ENCODE assay signal across 8 mouse cellular contexts in the genomic region with DNA sequence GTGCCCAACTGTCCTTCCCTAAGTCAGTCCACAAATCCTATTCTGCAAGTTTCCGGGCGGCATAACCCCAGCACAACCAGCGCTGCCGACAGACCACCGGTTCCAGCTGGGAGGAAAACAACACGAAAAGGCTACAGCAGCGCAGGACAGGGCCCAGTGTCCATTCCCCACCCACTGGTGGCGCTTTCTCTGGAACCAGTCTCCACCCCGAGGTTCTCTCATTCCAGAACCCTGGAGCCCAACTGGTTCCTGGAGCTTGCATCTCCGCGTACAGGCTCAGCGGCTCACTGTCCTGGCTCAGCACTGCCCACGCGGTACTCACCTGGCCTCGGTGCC. TPM values are rescaled to one million over a fixed set of nuclear protein-coding genes. Genes with fewer than 3 reads are reported as not detected.
DNase-seq lines count a peak whose midpoint lies in the region; ATAC-seq and TF ChIP-seq lines count a peak whose summit lies in the region.

Pou3f1 (plus strand) TSS at position 290 of the 336 bp plus-strand sequence.

- no peak for ATAC-seq in stomach, embryonic 15.5 days (ENCODE audit: insufficient read depth, low FRiP score, low read depth)

- WGBS in heart, adult 2 months: 3% methylated on average over 15 of the region's 15 CpGs
- WGBS in thymus, adult 2 months: 14% methylated on average over 15 of the region's 15 CpGs
- 1% methylated on average over 15 of the region's 15 CpGs for WGBS in limb, embryonic 10.5 days
- WGBS in stomach, embryonic 15.5 days: 1% methylated on average over 15 of the region's 15 CpGs

- TF ChIP-seq POLR2A in heart, adult 2 months (IDR thresholded peaks at IDR 0.05; ENCODE audit: insufficient read depth, low read depth, low read length): no peak
- TF ChIP-seq POLR2A in thymus, adult 2 months (IDR thresholded peaks at IDR 0.05; ENCODE audit: control insufficient read depth, extremely low read depth, insufficient read depth, low read length, poor library complexity): no peak

- peak within 1 kb of the TSS; percentile 54 for H3K4me3 ChIP-seq in heart, adult 2 months
- peak within 1 kb of the TSS; percentile 67 for H3K4me3 ChIP-seq in thymus, adult 2 months (ENCODE audit: control insufficient read depth, insufficient read depth, low read length)
- H3K4me3 ChIP-seq in limb, embryonic 10.5 days: peak within 1 kb of the TSS; percentile 76
- H3K4me3 ChIP-seq in stomach, embryonic 15.5 days (replicated peaks): peak within 1 kb of the TSS; percentile 63

- peak; percentile 3; the same call in 1 of the 2 replicates for TF ChIP-seq CTCF in heart, adult 2 months (IDR thresholded peaks at IDR 0.05)
- TF ChIP-seq CTCF in thymus, adult 2 months (IDR thresholded peaks at IDR 0.05; ENCODE audit: borderline replicate concordance, control insufficient read depth, extremely low read depth, insufficient read depth, low read length, poor library complexity): no peak

- DNase-seq in heart, adult 2 months: no peak
- DNase-seq in heart, adult 8-10 months (ENCODE audit: low spot score): no peak
- DNase-seq in thymus, adult 2 months: no peak
- no peak for DNase-seq in thymus, adult 18-20 months
- no peak for DNase-seq in limb, embryonic 10.5 days (ENCODE audit: low spot score)
- DNase-seq in urinary bladder, adult 2 months (ENCODE audit: low spot score): no peak
- DNase-seq in kidney, adult 9 months: no peak

- no peak for TF ChIP-seq EP300 in heart, adult 2 months (IDR thresholded peaks at IDR 0.05; ENCODE audit: insufficient read depth, low read depth, low read length)

- peak within 1 kb of the TSS; percentile 98 for H3K4me2 ChIP-seq in stomach, embryonic 15.5 days

- H3K36me3 ChIP-seq in heart, adult 2 months (ENCODE audit: control insufficient read depth, insufficient read depth, low read length): no peaks in the 10 kb centered on the region
- H3K36me3 ChIP-seq in thymus, adult 2 months (ENCODE audit: control insufficient read depth, insufficient read depth, low read length): no peaks in the 10 kb centered on the region
- H3K36me3 ChIP-seq in limb, embryonic 10.5 days: no peaks in the 10 kb centered on the region
- H3K36me3 ChIP-seq in stomach, embryonic 15.5 days: no peaks in the 10 kb centered on the region

- H3K27me3 ChIP-seq in heart, adult 2 months (ENCODE audit: control insufficient read depth, insufficient read depth, low read length): peaks cover 32% of the 10 kb centered on the region
- peaks cover 35% of the 10 kb centered on the region for H3K27me3 ChIP-seq in thymus, adult 2 months (ENCODE audit: control insufficient read depth, insufficient read depth, low read length)
- peaks cover 100% of the 10 kb centered on the region for H3K27me3 ChIP-seq in limb, embryonic 10.5 days (ENCODE audit: low read depth, poor library complexity, severe bottlenecking)
- peaks cover 89% of the 10 kb centered on the region for H3K27me3 ChIP-seq in stomach, embryonic 15.5 days (replicated peaks)

- no peak within 1 kb of the TSS for H3K27ac ChIP-seq in heart, adult 2 months
- no peak within 1 kb of the TSS for H3K27ac ChIP-seq in thymus, adult 2 months (ENCODE audit: control insufficient read depth, insufficient read depth, low read length)
- H3K27ac ChIP-seq in limb, embryonic 10.5 days: peak within 1 kb of the TSS; percentile 71
- H3K27ac ChIP-seq in stomach, embryonic 15.5 days: no peak within 1 kb of the TSS

- intact Hi-C loops in heart, adult 2 months (cut with DNase I): no loop called here

- no peaks in the 10 kb centered on the region for H3K9me3 ChIP-seq in limb, embryonic 10.5 days (replicated peaks)
- no peaks in the 10 kb centered on the region for H3K9me3 ChIP-seq in stomach, embryonic 15.5 days

- peak within 1 kb of the TSS; percentile 66 for H3K9ac ChIP-seq in heart, adult 2 months (ENCODE audit: low read depth, low read length)
- no peak within 1 kb of the TSS for H3K9ac ChIP-seq in stomach, embryonic 15.5 days

- no peaks in the 10 kb centered on the region for H3K79me2 ChIP-seq in heart, adult 2 months (replicated peaks; ENCODE audit: control insufficient read depth, insufficient read depth, low read length)

- H3K4me1 ChIP-seq in heart, adult 2 months (ENCODE audit: control insufficient read depth, insufficient read depth, low read length): no peaks in the 10 kb centered on the region; the same call in none of the 2 replicates
- H3K4me1 ChIP-seq in thymus, adult 2 months (replicated peaks; ENCODE audit: control insufficient read depth, insufficient read depth, low read length): peaks cover 12% of the 10 kb centered on the region
- peaks cover 52% of the 10 kb centered on the region for H3K4me1 ChIP-seq in limb, embryonic 10.5 days
- H3K4me1 ChIP-seq in stomach, embryonic 15.5 days: peaks cover 32% of the 10 kb centered on the region

RNA-seq across cellular contexts. Expression of gene Pou3f1, which starts in this region (rescaled TPM):
- total RNA-seq in heart, adult 2 months (2021): under 1 TPM; 0.08 to 0.16 TPM
- 0.04 and 0.09 TPM in 2 replicates for polyA plus RNA-seq in heart, adult 2 months (2012; rRNA removed)
- under 1 TPM; 0.09 to 0.31 (median 0.14) TPM for total RNA-seq in heart, adult 8-10 months (2022)
- polyA plus RNA-seq in thymus, adult 2 months (2012; rRNA removed): 0.38 and 0.46 TPM in 2 replicates
- polyA plus RNA-seq in limb, embryonic 10.5 days (2016; fragmentation: Nextera tagmentation; extraction: Ambion mirVana): 0.04 and 0.13 TPM in 2 replicates
- polyA plus RNA-seq in stomach, embryonic 15.5 days (2015; fragmentation: Nextera tagmentation; extraction: Ambion mirVana): 0.14 TPM in 2 replicates
- polyA plus RNA-seq in urinary bladder, adult 2 months (2012; rRNA removed): 0.14 and 0.18 TPM in 2 replicates
